Mouse (Mus musculus) embryonic facial prominence, embryonic 10.5 days (tissue): ENCODE data around the gene Mlf1. TPM values are rescaled to one million over a fixed set of nuclear protein-coding genes. Genes with fewer than 3 reads are reported as not detected.

Experiments
- DNase-seq: peaks from one replicate; pipeline ENCODE4 v3.0.0-alpha.2; 2017; ENCODE audit warnings: low spot score
- H3K27ac ChIP-seq: fragments of 300-500 bp; sonication (generic); replicated peaks from 2 replicates; pipeline ENCODE4 v1.5.1; 2016; ENCODE audit warnings: mild to moderate bottlenecking
- H3K27me3 ChIP-seq: fragments of 300-500 bp; sonication (generic); replicated peaks from 2 replicates; pipeline ENCODE4 v1.6.1; 2016; ENCODE audit warnings: low read depth, mild to moderate bottlenecking; ENCODE audit not compliant: poor library complexity, severe bottlenecking
- H3K36me3 ChIP-seq: fragments of 300-500 bp; sonication (generic); replicated peaks from 2 replicates; pipeline ENCODE4 v1.6.1; 2016; ENCODE audit warnings: mild to moderate bottlenecking, moderate library complexity
- H3K4me1 ChIP-seq: fragments of 300-500 bp; sonication (generic); 2 replicates; pipeline ENCODE4 v1.6.1; 2016
- H3K4me3 ChIP-seq: fragments of 300-500 bp; sonication (generic); 2 replicates; pipeline ENCODE4 v1.5.1; 2016; ENCODE audit warnings: mild to moderate bottlenecking, moderate library complexity
- H3K9me3 ChIP-seq: fragments of 300-500 bp; sonication (generic); 2 replicates; pipeline ENCODE4 v1.6.1; 2016; ENCODE audit warnings: mild to moderate bottlenecking
- WGBS: fragments of 180-500 bp; shearing (Covaris S2); methylation state at CpG from one replicate; pipeline ENCODE4 v1.1.7; 2016; 5-methylcytosine and 5-hydroxymethylcytosine counted together
- polyA plus RNA-seq: library from polyadenylated mRNA; unstranded; fragments of >200 nt; fragmentation: Nextera tagmentation; extraction: Ambion mirVana; gene quantifications from 2 replicates; pipeline ENCODE4 v1.2.1, GENCODE M21; 2016

Gene Mlf1
- polyA plus RNA-seq, 1 experiment from 2014 or later = 20.5 TPM

DNA sequence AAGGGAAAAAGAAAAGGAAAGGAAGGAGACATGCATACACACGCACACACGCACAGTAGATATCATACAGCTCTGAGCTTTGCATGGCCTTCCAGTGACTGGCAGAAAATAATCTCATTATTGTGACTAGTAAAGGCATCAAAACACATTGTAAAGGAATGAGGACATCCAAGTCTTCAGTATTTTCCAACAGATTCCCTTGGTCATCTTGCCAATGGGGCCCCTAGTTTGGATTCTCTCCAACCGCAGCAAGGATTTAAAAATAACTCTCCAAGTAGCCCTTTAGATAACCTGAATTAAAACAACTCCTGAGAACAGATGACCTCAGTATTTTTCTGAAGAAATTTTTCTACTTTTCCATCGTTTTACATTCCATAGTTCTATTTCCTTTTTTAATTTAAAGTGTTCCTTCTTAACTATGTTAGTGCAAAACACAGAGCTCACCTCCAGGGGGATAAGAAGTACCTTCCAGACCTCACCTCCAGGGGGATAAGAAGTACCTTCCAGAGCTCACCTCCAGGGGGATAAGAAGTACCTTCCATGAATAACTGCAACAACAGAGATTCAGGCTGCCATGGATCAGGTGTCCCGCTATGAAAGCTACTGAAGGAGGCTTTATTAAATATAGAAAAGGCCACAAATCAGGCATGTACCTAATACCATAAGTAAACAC is 4.4 kb upstream of the Mlf1 start:
- WGBS = 79% methylated on average over 5 of the region's 5 CpGs
- no peaks in the 10 kb centered on the region for H3K9me3 ChIP-seq
- no peaks in the 10 kb centered on the region for H3K36me3 ChIP-seq

DNA sequence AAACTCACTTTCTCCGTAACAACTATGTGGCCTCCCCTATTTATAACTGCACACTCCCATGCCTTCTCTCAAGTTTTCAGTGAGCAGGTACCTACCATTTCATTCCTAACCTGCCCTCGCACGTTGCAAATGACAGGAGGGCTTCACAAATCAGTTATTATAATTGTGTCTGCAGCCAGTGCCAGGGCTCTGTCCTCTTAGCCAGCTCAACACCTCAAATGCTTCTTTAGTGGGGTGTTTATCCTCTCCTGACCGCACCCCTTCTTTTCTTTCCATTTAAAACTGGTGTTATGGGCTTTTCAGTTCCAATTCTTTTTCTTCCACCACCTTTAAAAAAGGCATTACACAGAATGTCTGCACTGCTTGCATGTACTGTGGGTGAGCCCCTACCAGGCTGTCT is 1.7 kb upstream of the Mlf1 start:
- H3K4me1 ChIP-seq = peaks cover 4% of the 10 kb centered on the region
- peaks cover 29% of the 10 kb centered on the region for H3K27me3 ChIP-seq
- no peak overlapping the region for H3K27ac ChIP-seq
- no peaks in the 10 kb centered on the region for H3K36me3 ChIP-seq
- WGBS = 82% methylated on average over 4 of the region's 4 CpGs
- no peak for DNase-seq
- no peak overlapping the region for H3K4me3 ChIP-seq
- H3K9me3 ChIP-seq = no peaks in the 10 kb centered on the region

More for the DNA sequence above, 4.4 kb upstream of the Mlf1 start:
- H3K4me3 ChIP-seq = no peak overlapping the region
- no peak for DNase-seq
- no peak overlapping the region for H3K27ac ChIP-seq
- H3K4me1 ChIP-seq = peaks cover 4% of the 10 kb centered on the region
- peaks cover 18% of the 10 kb centered on the region for H3K27me3 ChIP-seq

DNA sequence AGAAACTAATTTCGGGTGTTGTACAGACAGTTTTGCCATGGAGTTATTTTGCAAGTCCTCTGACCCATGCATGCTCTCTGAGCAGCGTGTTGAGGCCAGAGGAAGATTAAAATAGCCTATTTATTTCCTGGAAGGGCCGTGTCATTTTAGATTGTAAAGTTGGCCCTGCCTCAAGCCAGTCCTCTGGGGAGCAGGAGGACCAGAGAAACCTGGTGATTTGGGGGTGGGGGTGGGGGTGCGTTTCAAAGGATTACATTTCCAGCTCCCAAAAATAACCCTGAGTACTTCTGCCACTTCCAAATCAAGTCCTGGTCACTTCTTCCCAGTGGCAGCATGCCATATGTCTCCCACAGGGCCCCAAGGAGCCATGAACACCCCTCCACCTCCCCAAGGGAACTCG is 1.1 kb upstream of the Mlf1 start:
- Histone ChIP-seq H3K4me1 (peaks cover 4% of the 10 kb centered on the region), H3K36me3 (no peaks in the 10 kb centered on the region), H3K27ac (no peak overlapping the region), H3K4me3 (no peak overlapping the region), H3K27me3 (peaks cover 29% of the 10 kb centered on the region), H3K9me3 (no peaks in the 10 kb centered on the region)
- no peak for DNase-seq
- WGBS = 61% methylated on average over 5 of the region's 5 CpGs

DNA sequence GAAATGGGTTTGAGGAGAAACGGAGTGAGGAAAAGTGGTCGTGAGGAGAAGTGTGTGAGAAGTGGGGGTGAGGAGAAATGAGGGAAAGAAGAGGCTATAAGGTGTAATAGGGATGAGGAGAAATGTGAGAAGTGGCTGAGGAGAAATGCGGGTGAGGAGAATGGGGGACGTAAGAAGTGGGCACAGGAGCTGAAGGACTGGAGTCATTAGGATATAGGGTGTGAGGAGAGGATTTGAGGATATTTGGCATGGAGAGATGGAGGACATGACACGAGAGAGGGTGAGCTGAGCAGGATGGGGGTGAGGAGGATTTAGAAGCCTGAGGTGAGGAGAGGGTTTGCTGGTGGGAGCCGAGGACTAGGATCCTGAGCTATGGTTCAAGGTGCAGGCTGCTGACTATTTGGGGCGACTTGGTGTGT is 472 bp downstream of the Mlf1 start:
- WGBS = 43% methylated on average over 7 of the region's 7 CpGs
- H3K9me3 ChIP-seq = no peaks in the 10 kb centered on the region
- peaks cover 29% of the 10 kb centered on the region for H3K27me3 ChIP-seq
- peak; percentile 12 for DNase-seq
- H3K27ac ChIP-seq = peak overlapping the region; percentile 77
- H3K4me1 ChIP-seq = peaks cover 4% of the 10 kb centered on the region
- peak overlapping the region; percentile 68 for H3K4me3 ChIP-seq
- H3K36me3 ChIP-seq = no peaks in the 10 kb centered on the region

DNA sequence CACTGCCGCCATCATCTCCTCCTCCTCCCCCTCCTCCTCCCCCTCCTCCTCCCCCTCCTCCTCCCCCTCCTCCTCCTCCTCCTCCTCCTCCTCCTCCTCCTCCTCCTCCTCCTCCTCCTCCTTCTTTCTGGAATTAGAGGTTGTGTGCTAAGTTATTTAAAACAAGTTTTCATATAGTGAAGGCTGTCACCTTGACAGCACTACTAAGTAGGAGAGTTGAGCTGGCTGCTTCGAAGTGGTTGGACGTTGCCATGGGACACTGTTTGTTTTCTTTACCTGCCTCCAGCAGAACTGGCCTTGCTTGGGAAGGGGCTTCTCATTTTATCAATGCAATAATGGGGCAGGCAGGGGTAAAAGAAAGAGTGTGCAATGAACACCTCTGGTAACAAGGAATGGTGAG is 1.2 kb downstream of the Mlf1 start, which contains the start of gene Gm17402:
Gm17402 (minus strand) TSS at position 101 of the 400 bp plus-strand sequence.
- no peaks in the 10 kb centered on the region for H3K9me3 ChIP-seq
- H3K27me3 ChIP-seq = peaks cover 29% of the 10 kb centered on the region
- no peaks in the 10 kb centered on the region for H3K36me3 ChIP-seq
- H3K27ac ChIP-seq = peak within 1 kb of the TSS; percentile 77
- WGBS = 54% methylated on average over 3 of the region's 3 CpGs
- peak within 1 kb of the TSS; percentile 68 for H3K4me3 ChIP-seq
- no peak for DNase-seq
- peaks cover 4% of the 10 kb centered on the region for H3K4me1 ChIP-seq

DNA sequence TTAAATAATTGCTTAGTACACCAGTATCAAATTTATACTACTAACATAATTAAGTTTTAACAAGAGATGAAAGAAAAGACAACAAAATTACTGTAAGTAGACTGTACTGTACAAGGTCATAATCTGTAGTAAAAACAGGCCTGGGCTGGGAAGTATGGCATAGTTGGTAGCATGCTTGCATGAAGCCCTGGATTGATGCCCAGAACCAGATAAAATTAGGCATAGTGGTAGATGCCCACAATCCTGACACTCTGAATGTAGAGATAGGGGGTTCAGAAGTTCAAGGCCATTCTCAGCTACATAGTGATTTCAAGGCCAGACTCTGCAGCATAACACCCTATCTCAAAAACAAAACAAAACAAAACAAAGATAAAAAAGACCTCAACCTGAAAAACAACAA is 4.3 kb downstream of the Mlf1 start:
- peaks cover 4% of the 10 kb centered on the region for H3K4me1 ChIP-seq
- no peak overlapping the region for H3K27ac ChIP-seq
- peaks cover 17% of the 10 kb centered on the region for H3K27me3 ChIP-seq
- H3K4me3 ChIP-seq = no peak overlapping the region
- no peaks in the 10 kb centered on the region for H3K9me3 ChIP-seq
- H3K36me3 ChIP-seq = no peaks in the 10 kb centered on the region
- no peak for DNase-seq

DNA sequence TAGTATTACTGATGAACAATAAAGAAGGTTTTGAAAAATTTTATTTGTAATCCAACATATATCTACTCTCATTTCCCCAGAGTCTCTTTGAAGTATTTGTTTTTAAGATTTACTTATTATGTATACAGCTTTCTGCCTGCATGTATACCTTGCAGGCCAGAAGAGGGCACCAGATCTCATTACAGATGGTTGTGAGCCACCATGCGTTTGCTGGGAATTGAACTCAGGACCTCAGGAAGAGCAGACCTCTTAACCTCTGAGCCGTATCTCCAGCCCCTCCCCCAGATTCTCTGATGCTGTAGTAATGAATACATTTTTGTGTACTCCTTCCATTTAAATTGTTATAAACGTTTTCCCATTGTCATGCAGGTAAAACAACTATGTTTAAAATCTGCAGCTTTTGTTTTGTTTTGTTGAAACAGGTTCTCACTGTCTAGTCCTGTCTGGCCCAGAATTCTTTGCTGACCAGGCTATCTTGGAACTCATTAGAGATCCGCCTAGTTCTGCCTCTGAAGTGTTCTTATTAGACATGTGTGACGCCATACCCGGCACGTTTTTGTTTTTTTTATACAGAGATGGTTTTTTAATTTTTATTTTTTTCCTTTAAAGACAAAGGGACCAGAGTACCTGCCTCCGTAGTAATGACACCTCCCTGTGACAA is 55.6 kb downstream of the Mlf1 start:
- WGBS = 33% methylated on average over 8 of the region's 8 CpGs
- DNase-seq = no peak
- H3K9me3 ChIP-seq = peaks cover 17% of the 10 kb centered on the region
- H3K27me3 ChIP-seq = no peaks in the 10 kb centered on the region
- H3K36me3 ChIP-seq = peaks cover 27% of the 10 kb centered on the region
- 0 out of 2 replicates have a peak overlapping the region, but pooled peaks have one; percentile 87 for H3K27ac ChIP-seq
- H3K4me3 ChIP-seq = peak overlapping the region; percentile 99
- H3K4me1 ChIP-seq = peaks cover 9% of the 10 kb centered on the region

DNA sequence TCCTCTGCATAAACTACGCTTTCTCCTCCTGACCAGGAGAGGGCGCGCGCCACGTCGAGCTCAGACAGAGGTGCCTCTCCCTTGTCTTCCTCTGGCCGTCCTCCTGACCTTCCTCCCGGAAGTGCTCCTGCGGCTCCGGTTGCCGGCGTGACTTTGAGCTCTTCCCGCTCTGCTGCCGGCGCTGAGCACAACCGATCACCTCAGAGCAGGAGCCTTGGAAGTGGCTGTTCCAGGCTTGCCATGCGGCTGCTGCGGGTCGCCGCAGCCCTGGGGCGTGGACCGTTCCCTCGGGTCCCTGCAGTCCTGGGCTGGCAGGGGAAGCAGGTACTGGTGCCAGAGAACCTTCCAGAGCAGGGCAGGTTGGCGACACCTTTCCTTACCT is 56.1 kb downstream of the Mlf1 start, which contains the start of gene Gfm1:
Gfm1 (plus strand) TSS at position 98 of the 382 bp plus-strand sequence.
- Histone ChIP-seq H3K9me3 (peaks cover 17% of the 10 kb centered on the region), H3K4me3 (peak within 1 kb of the TSS; percentile 99), H3K4me1 (peaks cover 9% of the 10 kb centered on the region), H3K27ac (peak within 1 kb of the TSS; percentile 87), H3K36me3 (peaks cover 32% of the 10 kb centered on the region), H3K27me3 (no peaks in the 10 kb centered on the region)
- DNase-seq = peak; percentile 90
- WGBS = under 1% methylated on average over 24 of the region's 24 CpGs

DNA sequence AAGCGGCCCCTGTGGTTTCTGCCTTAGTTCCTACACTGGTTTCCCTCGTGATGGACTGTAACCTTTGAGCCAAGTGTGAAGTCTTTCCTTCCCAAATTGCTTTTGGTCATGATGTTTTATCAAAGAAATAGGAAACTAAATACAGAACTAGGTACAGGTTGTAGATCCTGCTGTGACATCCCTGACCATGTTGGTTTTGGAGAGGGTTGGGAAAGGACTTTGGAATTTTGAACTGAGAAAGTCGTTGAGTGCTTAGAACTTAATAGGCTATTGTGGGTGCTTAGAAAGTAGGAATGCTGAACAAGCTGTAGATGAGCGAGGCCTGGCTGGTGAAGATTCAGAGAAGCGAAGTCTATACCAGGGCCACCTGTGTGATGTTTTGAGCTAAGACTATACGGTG is 60.1 kb downstream of the Mlf1 start:
- Histone ChIP-seq H3K4me3 (no peak overlapping the region), H3K36me3 (peaks cover 70% of the 10 kb centered on the region), H3K4me1 (peaks cover 9% of the 10 kb centered on the region), H3K27ac (no peak overlapping the region), H3K27me3 (no peaks in the 10 kb centered on the region), H3K9me3 (no peaks in the 10 kb centered on the region)
- DNase-seq = no peak
- WGBS = 93% methylated on average over 6 of the region's 6 CpGs

DNA sequence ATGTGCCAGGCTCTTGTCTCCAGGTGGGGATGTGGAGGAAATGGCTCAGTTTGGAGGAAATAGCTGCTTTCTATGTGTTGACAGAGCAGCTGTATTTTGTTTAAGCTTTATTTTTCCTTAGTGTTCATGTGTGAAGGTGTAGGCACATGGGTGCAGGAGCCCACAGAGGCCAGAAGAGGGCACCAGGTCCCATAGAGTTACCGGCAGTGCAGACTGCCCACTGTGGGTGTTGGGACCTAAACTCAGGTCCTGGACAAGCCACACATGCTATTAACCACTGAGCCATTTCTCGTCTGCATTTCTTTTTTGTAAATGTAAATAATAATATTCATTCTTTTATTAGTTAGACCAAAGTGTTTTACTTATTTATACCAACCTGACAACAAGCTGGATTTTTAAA is 73.2 kb downstream of the Mlf1 start:
- H3K27ac ChIP-seq = no peak overlapping the region
- H3K36me3 ChIP-seq = peaks cover 95% of the 10 kb centered on the region
- H3K9me3 ChIP-seq = no peaks in the 10 kb centered on the region
- WGBS = 92% methylated on average over 2 of the region's 2 CpGs
- no peaks in the 10 kb centered on the region for H3K27me3 ChIP-seq
- no peaks in the 10 kb centered on the region for H3K4me1 ChIP-seq
- H3K4me3 ChIP-seq = no peak overlapping the region
- DNase-seq = no peak

Other genes with a start within 250 kb of the Mlf1 start
- not detected in 2 replicates for gene Gm17402, start 1.1 kb downstream of the Mlf1 start, polyA plus RNA-seq
- 59.1 and 63.7 TPM in 2 replicates for gene Gfm1, start 56.0 kb downstream of the Mlf1 start, polyA plus RNA-seq
- 57.8 and 62.9 TPM in 2 replicates for gene Lxn, start 89.8 kb downstream of the Mlf1 start, polyA plus RNA-seq
- gene Rarres1, start 141.4 kb downstream of the Mlf1 start, polyA plus RNA-seq = 2.0 and 4.3 TPM in 2 replicates
- 59.6 and 61.3 TPM in 2 replicates for gene Mfsd1, start 208.6 kb downstream of the Mlf1 start, polyA plus RNA-seq